Mouse (Mus musculus) hindbrain, embryonic 10.5 days (tissue): ENCODE results near the gene P3h4. TPM values are rescaled to one million over a fixed set of nuclear protein-coding genes. Genes with fewer than 3 reads are reported as not detected.

Source experiments
- DNase-seq: peaks from one replicate; pipeline ENCODE4 v3.0.0-alpha.2; 2017; ENCODE audit warnings: low spot score
- H3K27ac ChIP-seq: fragments of 300-500 bp; sonication (generic); 2 replicates; pipeline ENCODE4 v1.5.1; 2016; ENCODE audit warnings: mild to moderate bottlenecking, moderate library complexity
- H3K27me3 ChIP-seq: fragments of 300-500 bp; sonication (generic); 2 replicates; pipeline ENCODE4 v1.6.1; 2016; ENCODE audit warnings: mild to moderate bottlenecking; ENCODE audit not compliant: poor library complexity, insufficient read depth, severe bottlenecking
- H3K36me3 ChIP-seq: fragments of 300-500 bp; sonication (generic); 2 replicates; pipeline ENCODE4 v1.6.1; 2016; ENCODE audit warnings: mild to moderate bottlenecking, moderate library complexity
- H3K4me1 ChIP-seq: fragments of 300-500 bp; sonication (generic); replicated peaks from 2 replicates; pipeline ENCODE4 v1.6.1; 2016; ENCODE audit warnings: mild to moderate bottlenecking
- H3K4me3 ChIP-seq: fragments of 300-500 bp; sonication (generic); 2 replicates; pipeline ENCODE4 v1.5.1; 2016; ENCODE audit warnings: mild to moderate bottlenecking, moderate library complexity
- H3K9me3 ChIP-seq: fragments of 300-500 bp; sonication (generic); 2 replicates; pipeline ENCODE4 v1.6.1; 2016; ENCODE audit warnings: mild to moderate bottlenecking, moderate library complexity
- WGBS: fragments of 180-500 bp; shearing (Covaris S2); methylation state at CpG from one replicate; pipeline ENCODE4 v1.1.7; 2016; 5-methylcytosine and 5-hydroxymethylcytosine counted together
- polyA plus RNA-seq: library from polyadenylated mRNA; unstranded; fragments of >200 nt; fragmentation: Nextera tagmentation; extraction: Ambion mirVana; gene quantifications from 2 replicates; pipeline ENCODE4 v1.2.1, GENCODE M21; 2016

P3h4 gene
- polyA plus RNA-seq, 1 experiment from 2014 or later: 27.0 TPM

GRCm38 (mm10) chr11:100395200-100395599, 19.4 kb downstream of the P3h4 start:
- Histone ChIP-seq H3K36me3 (no peaks in the 10 kb centered on the region), H3K4me3 (peak overlapping the region; percentile 65; the same call in 1 of the 2 replicates), H3K4me1 (peaks cover 67% of the 10 kb centered on the region), H3K9me3 (no peaks in the 10 kb centered on the region), H3K27ac (no peak overlapping the region), H3K27me3 (peaks cover 46% of the 10 kb centered on the region)
- DNase-seq: no peak
- WGBS: 36% methylated on average over 11 of the region's 11 CpGs

GRCm38 (mm10) chr11:100394353-100395074, 20.1 kb downstream of the P3h4 start:
- H3K27me3 ChIP-seq: peaks cover 43% of the 10 kb centered on the region
- no peak overlapping the region for H3K27ac ChIP-seq
- H3K4me3 ChIP-seq: no peak overlapping the region
- WGBS: 78% methylated on average over 5 of the region's 5 CpGs
- no peaks in the 10 kb centered on the region for H3K9me3 ChIP-seq
- H3K4me1 ChIP-seq: peaks cover 74% of the 10 kb centered on the region
- no peak for DNase-seq
- no peaks in the 10 kb centered on the region for H3K36me3 ChIP-seq

- Histone ChIP-seq H3K4me3 (no peak overlapping the region), H3K27me3 (peaks cover 42% of the 10 kb centered on the region), H3K4me1 (peaks cover 76% of the 10 kb centered on the region), H3K36me3 (no peaks in the 10 kb centered on the region), H3K27ac (no peak overlapping the region), H3K9me3 (no peaks in the 10 kb centered on the region)
- DNase-seq: no peak
- 82% methylated on average over 7 of the region's 7 CpGs for WGBS
Observed at GRCm38 (mm10) chr11:100393733-100394132, 20.9 kb downstream of the P3h4 start.

GRCm38 (mm10) chr11:100392958-100393357, 21.7 kb downstream of the P3h4 start:
- no peak overlapping the region for H3K27ac ChIP-seq
- peaks cover 79% of the 10 kb centered on the region for H3K4me1 ChIP-seq
- no peaks in the 10 kb centered on the region for H3K36me3 ChIP-seq
- 78% methylated on average over 5 of the region's 5 CpGs for WGBS
- DNase-seq: no peak
- H3K4me3 ChIP-seq: no peak overlapping the region
- H3K9me3 ChIP-seq: no peaks in the 10 kb centered on the region
- peaks cover 42% of the 10 kb centered on the region for H3K27me3 ChIP-seq

- DNase-seq: no peak
- peaks cover 37% of the 10 kb centered on the region for H3K27me3 ChIP-seq
- peaks cover 76% of the 10 kb centered on the region for H3K4me1 ChIP-seq
- no peak overlapping the region for H3K4me3 ChIP-seq
- WGBS: 88% methylated on average over 7 of the region's 7 CpGs
- H3K27ac ChIP-seq: no peak overlapping the region
- H3K9me3 ChIP-seq: no peaks in the 10 kb centered on the region
- H3K36me3 ChIP-seq: no peaks in the 10 kb centered on the region
Observed at GRCm38 (mm10) chr11:100391884-100392345, 22.7 kb downstream of the P3h4 start.

- Histone ChIP-seq H3K36me3 (no peaks in the 10 kb centered on the region), H3K4me3 (0 out of 2 replicates have a peak overlapping the region, but pooled peaks have one; percentile 12), H3K4me1 (peaks cover 76% of the 10 kb centered on the region), H3K9me3 (no peaks in the 10 kb centered on the region), H3K27me3 (peaks cover 31% of the 10 kb centered on the region), H3K27ac (peak overlapping the region; percentile 74)
- DNase-seq: peak; percentile 33
- 69% methylated on average over 9 of the region's 9 CpGs for WGBS
Observed at GRCm38 (mm10) chr11:100391081-100391883, 23.4 kb downstream of the P3h4 start.

- peaks cover 18% of the 10 kb centered on the region for H3K27me3 ChIP-seq
- peaks cover 65% of the 10 kb centered on the region for H3K4me1 ChIP-seq
- H3K4me3 ChIP-seq: no peak overlapping the region
- WGBS: 46% methylated on average over 8 of the region's 8 CpGs
- peaks cover 11% of the 10 kb centered on the region for H3K36me3 ChIP-seq
- peak overlapping the region; percentile 74 for H3K27ac ChIP-seq
- DNase-seq: no peak
- no peaks in the 10 kb centered on the region for H3K9me3 ChIP-seq
Observed at GRCm38 (mm10) chr11:100389931-100390445, 24.6 kb downstream of the P3h4 start.

GRCm38 (mm10) chr11:100388588-100388987, 26.0 kb downstream of the P3h4 start:
- WGBS: 83% methylated on average over 6 of the region's 6 CpGs

GRCm38 (mm10) chr11:100387589-100388375, 26.9 kb downstream of the P3h4 start:
- WGBS: 63% methylated on average over 14 of the region's 14 CpGs
- DNase-seq: no peak
- Histone ChIP-seq H3K4me3 (no peak overlapping the region), H3K9me3 (no peaks in the 10 kb centered on the region), H3K36me3 (peaks cover 28% of the 10 kb centered on the region), H3K27me3 (no peaks in the 10 kb centered on the region), H3K4me1 (peaks cover 54% of the 10 kb centered on the region), H3K27ac (peak overlapping the region; percentile 36; the same call in 1 of the 2 replicates)

More at GRCm38 (mm10) chr11:100388588-100388987, 26.0 kb downstream of the P3h4 start:
- Histone ChIP-seq H3K27ac (no peak overlapping the region), H3K9me3 (no peaks in the 10 kb centered on the region), H3K4me3 (no peak overlapping the region), H3K4me1 (peaks cover 57% of the 10 kb centered on the region), H3K36me3 (peaks cover 20% of the 10 kb centered on the region), H3K27me3 (peaks cover 5% of the 10 kb centered on the region)
- no peak for DNase-seq

GRCm38 (mm10) chr11:100387111-100387510, 27.5 kb downstream of the P3h4 start:
- Histone ChIP-seq H3K9me3 (no peaks in the 10 kb centered on the region), H3K4me3 (no peak overlapping the region), H3K4me1 (peaks cover 50% of the 10 kb centered on the region), H3K27ac (no peak overlapping the region), H3K27me3 (no peaks in the 10 kb centered on the region), H3K36me3 (peaks cover 35% of the 10 kb centered on the region)
- 85% methylated on average over 6 of the region's 6 CpGs for WGBS
- DNase-seq: no peak

- no peaks in the 10 kb centered on the region for H3K27me3 ChIP-seq
- H3K9me3 ChIP-seq: no peaks in the 10 kb centered on the region
- WGBS: 51% methylated on average over 5 of the region's 5 CpGs
- peaks cover 40% of the 10 kb centered on the region for H3K36me3 ChIP-seq
- peaks cover 50% of the 10 kb centered on the region for H3K4me1 ChIP-seq
- DNase-seq: no peak
- no peak overlapping the region for H3K4me3 ChIP-seq
- H3K27ac ChIP-seq: peak overlapping the region; percentile 19; the same call in 1 of the 2 replicates
Observed at GRCm38 (mm10) chr11:100386586-100386985, 28.1 kb downstream of the P3h4 start.

- no peak overlapping the region for H3K4me3 ChIP-seq
- H3K4me1 ChIP-seq: peaks cover 35% of the 10 kb centered on the region
- H3K27ac ChIP-seq: no peak overlapping the region
- WGBS: 80% methylated on average over 3 of the region's 3 CpGs
- no peak for DNase-seq
- H3K27me3 ChIP-seq: no peaks in the 10 kb centered on the region
- H3K36me3 ChIP-seq: peaks cover 53% of the 10 kb centered on the region
- H3K9me3 ChIP-seq: no peaks in the 10 kb centered on the region
Observed at GRCm38 (mm10) chr11:100385016-100385415, 29.6 kb downstream of the P3h4 start.
